Mouse (Mus musculus): ENCODE measurements at regions not wholly inside any gene's neighbourhood (a gene's known extent, or its start where the extent isn't known, plus 50 kb on each side); places are given as distances from the start of the nearest gene placed in this dataset.

DNA sequence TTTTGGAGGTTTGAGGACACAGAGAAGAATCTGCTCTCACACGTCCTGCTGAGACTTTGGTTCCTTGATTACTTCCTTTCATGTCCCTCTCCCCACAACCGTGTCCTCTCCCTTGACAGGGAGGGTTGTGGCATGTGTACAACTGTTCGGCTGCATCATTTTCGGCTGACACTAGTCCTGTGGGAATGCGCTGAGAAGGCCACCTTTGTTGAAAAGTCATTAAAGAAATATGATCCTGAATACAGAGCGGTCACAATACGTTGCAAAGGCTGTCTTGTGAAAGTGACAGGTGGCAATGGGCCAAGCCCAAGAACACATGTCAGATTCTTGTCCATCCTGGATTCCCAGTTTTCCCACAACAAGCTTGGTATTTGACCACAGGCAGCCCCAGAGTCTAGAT lies 92.8 kb upstream of the Tut7 start:
- no peaks in the 10 kb centered on the region for H3K36me3 ChIP-seq (ENCODE audit: insufficient read depth, low read length)
- no peak overlapping the region for H3K4me3 ChIP-seq (ENCODE audit: low read depth, low read length)
- no peaks in the 10 kb centered on the region for H3K27me3 ChIP-seq (ENCODE audit: insufficient read depth, low read length)
- TF ChIP-seq CTCF (IDR thresholded peaks at IDR 0.05), result no peak
- DNase-seq (ENCODE audit: low spot score), result no peak
- H3K9me3 ChIP-seq (ENCODE audit: low read length), result no peaks in the 10 kb centered on the region
- no peak overlapping the region for H3K9ac ChIP-seq (replicated peaks; ENCODE audit: low read length, poor library complexity, severe bottlenecking)
- 0 out of 2 replicates have a peak, but pooled peaks cover 1% of the 10 kb centered on the region for H3K4me1 ChIP-seq (ENCODE audit: insufficient read depth, low read length)
- H3K27ac ChIP-seq (ENCODE audit: low read depth, low read length), result no peak overlapping the region
- 77% methylated on average over 7 of the region's 7 CpGs for WGBS
- ATAC-seq (ENCODE audit: low FRiP score), result no peak
- no peak overlapping the region for H3K4me2 ChIP-seq (ENCODE audit: low read depth, low read length, poor library complexity, severe bottlenecking)

DNA sequence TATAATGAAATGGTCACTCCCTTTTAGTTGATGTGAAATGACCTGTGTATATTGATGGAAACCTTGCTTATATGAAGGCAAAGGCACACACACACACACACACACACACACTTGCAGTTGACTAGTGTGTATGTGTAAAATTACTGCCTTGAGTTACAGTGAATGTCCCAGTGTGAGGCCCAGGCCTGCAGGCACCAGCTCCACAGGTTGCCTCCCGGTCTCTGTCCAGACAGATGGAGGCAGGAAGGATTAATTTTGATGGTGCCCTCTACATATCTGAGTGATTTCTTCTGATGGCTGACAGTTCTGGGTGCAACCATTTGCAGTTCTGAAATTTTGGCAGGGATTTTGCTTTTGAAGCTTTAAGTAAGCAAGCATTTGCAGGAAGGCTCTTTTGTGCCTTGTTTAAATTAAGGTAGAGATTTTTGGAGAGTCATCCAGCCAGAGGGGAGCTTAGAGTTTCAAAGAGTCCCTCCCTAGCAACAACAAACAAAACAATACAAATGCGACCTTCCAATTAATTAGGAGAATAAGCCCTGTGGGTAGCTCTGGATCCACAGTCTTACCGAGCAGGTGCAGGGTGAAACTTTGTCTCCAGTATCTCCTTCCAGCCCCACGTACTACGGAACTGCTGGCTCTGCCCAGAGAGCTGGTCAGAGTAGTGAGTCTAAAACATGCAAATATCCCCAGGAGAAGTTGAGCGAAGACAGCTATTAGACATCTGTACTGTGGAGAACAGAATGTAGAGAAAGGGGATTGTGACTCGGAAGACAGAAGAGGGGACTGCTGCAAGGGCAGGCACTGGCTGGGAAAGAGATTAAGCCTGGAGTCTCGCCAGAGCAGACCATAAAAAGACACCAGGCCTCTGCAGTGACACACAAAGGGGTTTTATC lies 87.5 kb upstream of the Tut7 start:
- ATAC-seq (ENCODE audit: low FRiP score), result no peak

DNA sequence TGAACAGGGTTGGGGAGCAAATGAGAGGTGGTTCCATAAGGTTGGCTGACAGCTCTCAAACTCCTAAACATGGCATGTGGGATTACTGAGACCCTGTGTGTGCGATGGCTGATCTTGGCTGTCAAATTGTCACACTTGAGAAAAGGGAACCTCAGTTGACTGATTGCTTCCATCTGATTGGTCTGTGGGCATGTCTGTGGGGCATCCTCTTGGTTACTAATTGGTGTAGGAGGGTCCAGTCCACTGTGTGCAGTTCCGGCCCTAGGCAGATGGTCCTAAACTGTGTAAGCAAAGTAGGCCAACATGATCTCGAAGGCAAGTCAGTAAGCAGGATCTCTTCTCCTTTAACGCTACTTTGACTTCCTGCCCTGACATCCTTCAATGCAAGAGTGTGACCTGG lies 86.5 kb upstream of the Tut7 start:
- no peak overlapping the region for H3K4me2 ChIP-seq (ENCODE audit: low read depth, low read length, poor library complexity, severe bottlenecking)
- 94% methylated on average over 4 of the region's 4 CpGs for WGBS
- H3K27me3 ChIP-seq (ENCODE audit: insufficient read depth, low read length), result no peaks in the 10 kb centered on the region
- no peaks in the 10 kb centered on the region for H3K36me3 ChIP-seq (ENCODE audit: insufficient read depth, low read length)
- DNase-seq (ENCODE audit: low spot score) (no peak), ATAC-seq (ENCODE audit: low FRiP score) (no peak)
- H3K9me3 ChIP-seq (ENCODE audit: low read length), result no peaks in the 10 kb centered on the region
- no peak overlapping the region for H3K27ac ChIP-seq (ENCODE audit: low read depth, low read length)
- no peak overlapping the region for H3K9ac ChIP-seq (replicated peaks; ENCODE audit: low read length, poor library complexity, severe bottlenecking)
- H3K4me3 ChIP-seq (ENCODE audit: low read depth, low read length), result no peak overlapping the region
- TF ChIP-seq CTCF (IDR thresholded peaks at IDR 0.05), result no peak
- peaks cover 11% of the 10 kb centered on the region; the same call in 1 of the 2 replicates for H3K4me1 ChIP-seq (ENCODE audit: insufficient read depth, low read length)

More for the DNA sequence above, 87.5 kb upstream of the Tut7 start:
- no peak overlapping the region for H3K4me3 ChIP-seq (ENCODE audit: low read depth, low read length)
- TF ChIP-seq CTCF (IDR thresholded peaks at IDR 0.05), result no peak
- no peak overlapping the region for H3K4me2 ChIP-seq (ENCODE audit: low read depth, low read length, poor library complexity, severe bottlenecking)
- WGBS, result 15% methylated on average over 8 of the region's 8 CpGs
- no peak overlapping the region for H3K9ac ChIP-seq (replicated peaks; ENCODE audit: low read length, poor library complexity, severe bottlenecking)
- H3K4me1 ChIP-seq (ENCODE audit: insufficient read depth, low read length), result peaks cover 9% of the 10 kb centered on the region; the same call in 1 of the 2 replicates
- no peak overlapping the region for H3K27ac ChIP-seq (ENCODE audit: low read depth, low read length)
- no peaks in the 10 kb centered on the region for H3K36me3 ChIP-seq (ENCODE audit: insufficient read depth, low read length)
- H3K9me3 ChIP-seq (ENCODE audit: low read length), result no peaks in the 10 kb centered on the region
- no peaks in the 10 kb centered on the region for H3K27me3 ChIP-seq (ENCODE audit: insufficient read depth, low read length)
- peak; percentile 43 for DNase-seq (ENCODE audit: low spot score)

DNA sequence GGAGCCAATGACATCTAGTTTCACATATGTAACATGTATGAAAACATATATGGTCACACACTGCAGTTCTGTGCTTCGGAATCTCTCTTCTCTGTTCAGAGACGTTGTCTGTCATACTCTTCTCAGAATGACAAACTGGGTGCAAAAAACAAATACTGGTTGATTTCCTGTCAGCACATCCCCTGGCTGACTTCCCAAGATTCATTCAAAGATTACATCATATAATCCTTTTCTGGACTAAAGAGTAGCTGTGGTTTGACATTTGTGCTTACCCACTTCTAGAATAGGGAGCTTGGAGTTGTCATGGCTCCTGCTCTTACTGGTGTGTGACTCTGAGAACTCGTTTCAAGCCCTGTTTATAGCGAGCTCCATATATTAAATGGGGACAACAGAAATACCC lies 85.8 kb upstream of the Tut7 start:
- H3K4me2 ChIP-seq (ENCODE audit: low read depth, low read length, poor library complexity, severe bottlenecking), result no peak overlapping the region
- 92% methylated on average over 4 of the region's 4 CpGs for WGBS
- peaks cover 11% of the 10 kb centered on the region; the same call in 1 of the 2 replicates for H3K4me1 ChIP-seq (ENCODE audit: insufficient read depth, low read length)
- DNase-seq (ENCODE audit: low spot score) (no peak), ATAC-seq (ENCODE audit: low FRiP score) (no peak)
- H3K9me3 ChIP-seq (ENCODE audit: low read length), result no peaks in the 10 kb centered on the region
- H3K27me3 ChIP-seq (ENCODE audit: insufficient read depth, low read length), result no peaks in the 10 kb centered on the region
- no peak overlapping the region for H3K4me3 ChIP-seq (ENCODE audit: low read depth, low read length)
- no peak overlapping the region for H3K9ac ChIP-seq (replicated peaks; ENCODE audit: low read length, poor library complexity, severe bottlenecking)
- no peaks in the 10 kb centered on the region for H3K36me3 ChIP-seq (ENCODE audit: insufficient read depth, low read length)
- no peak for TF ChIP-seq CTCF (IDR thresholded peaks at IDR 0.05)
- H3K27ac ChIP-seq (ENCODE audit: low read depth, low read length), result no peak overlapping the region

DNA sequence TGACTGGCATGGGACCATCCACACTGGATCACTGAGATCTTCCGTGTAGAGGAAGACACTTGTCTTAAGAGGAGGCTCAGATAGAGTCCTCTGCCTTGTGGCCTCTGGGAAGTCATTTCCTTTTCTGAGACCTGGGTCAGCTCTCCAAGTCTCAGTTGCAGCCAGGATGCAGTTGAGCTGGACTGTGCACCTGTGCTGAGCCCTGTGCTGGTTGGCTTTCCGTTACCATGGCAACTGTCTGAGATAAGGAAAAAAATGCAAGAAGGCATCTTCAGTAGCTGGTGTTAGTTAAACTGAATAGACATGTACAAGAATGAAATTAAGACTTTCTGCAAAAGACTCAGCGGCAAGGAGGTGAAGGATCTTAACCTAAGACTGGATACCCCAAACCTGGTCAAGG lies 82.5 kb upstream of the Tut7 start:
- Histone ChIP-seq H3K36me3 (ENCODE audit: insufficient read depth, low read length) (no peaks in the 10 kb centered on the region), H3K4me1 (ENCODE audit: insufficient read depth, low read length) (peaks cover 8% of the 10 kb centered on the region; the same call in 1 of the 2 replicates), H3K27ac (ENCODE audit: low read depth, low read length) (no peak overlapping the region), H3K4me2 (ENCODE audit: low read depth, low read length, poor library complexity, severe bottlenecking) (no peak overlapping the region), H3K9me3 (ENCODE audit: low read length) (no peaks in the 10 kb centered on the region), H3K27me3 (ENCODE audit: insufficient read depth, low read length) (no peaks in the 10 kb centered on the region), H3K4me3 (ENCODE audit: low read depth, low read length) (no peak overlapping the region), H3K9ac (replicated peaks; ENCODE audit: low read length, poor library complexity, severe bottlenecking) (no peak overlapping the region)
- ATAC-seq (ENCODE audit: low FRiP score) (peak; percentile 78; the same call in 1 of the 2 replicates), DNase-seq (ENCODE audit: low spot score) (peak; percentile 56)
- no peak for TF ChIP-seq CTCF (IDR thresholded peaks at IDR 0.05)
- WGBS, result 40% methylated on average over 3 of the region's 3 CpGs

DNA sequence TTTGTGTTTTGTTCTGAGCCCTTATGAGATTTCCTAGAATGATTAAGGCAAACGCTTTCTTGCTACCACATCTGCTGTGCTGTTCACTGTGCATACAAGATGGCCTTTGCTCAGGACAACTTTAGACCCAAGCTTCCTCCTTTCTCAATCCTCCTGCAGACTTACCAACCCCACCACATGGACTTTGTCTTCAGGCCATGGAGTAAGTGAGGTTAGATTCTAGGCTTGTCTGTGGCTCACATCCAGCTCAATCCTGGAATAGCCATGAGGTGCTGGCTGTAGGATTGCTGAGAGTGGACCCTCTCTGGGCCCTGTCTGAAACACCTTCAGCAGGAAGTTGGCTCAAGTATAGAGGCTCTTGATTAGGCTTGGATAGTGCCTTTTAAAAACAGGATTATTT lies 81.5 kb upstream of the Tut7 start:
- H3K27ac ChIP-seq (ENCODE audit: low read depth, low read length), result no peak overlapping the region
- H3K4me1 ChIP-seq (ENCODE audit: insufficient read depth, low read length), result peaks cover 5% of the 10 kb centered on the region; the same call in 1 of the 2 replicates
- no peak for TF ChIP-seq CTCF (IDR thresholded peaks at IDR 0.05)
- no peak overlapping the region for H3K4me2 ChIP-seq (ENCODE audit: low read depth, low read length, poor library complexity, severe bottlenecking)
- H3K4me3 ChIP-seq (ENCODE audit: low read depth, low read length), result no peak overlapping the region
- no peak for DNase-seq (ENCODE audit: low spot score)
- no peaks in the 10 kb centered on the region for H3K27me3 ChIP-seq (ENCODE audit: insufficient read depth, low read length)
- H3K9ac ChIP-seq (replicated peaks; ENCODE audit: low read length, poor library complexity, severe bottlenecking), result no peak overlapping the region; the same call in 1 of the 2 replicates
- no peak for ATAC-seq (ENCODE audit: low FRiP score)
- 87% methylated on average over 1 of the region's 1 CpGs for WGBS
- no peaks in the 10 kb centered on the region for H3K9me3 ChIP-seq (ENCODE audit: low read length)
- H3K36me3 ChIP-seq (ENCODE audit: insufficient read depth, low read length), result no peaks in the 10 kb centered on the region
